Mouse (Mus musculus) ES-Bruce4 (cell line): ENCODE measurements around the gene Kalrn.

Source experiments
- CTCF ChIP-seq: IDR thresholded peaks from one replicate; pipeline ENCODE4 v1.8.1; 2011; ENCODE audit warnings: low read depth, low read length
- EP300 ChIP-seq: IDR thresholded peaks from 2 replicates; pipeline ENCODE4 v1.6.1; 2011; ENCODE audit warnings: low read depth, low read length; ENCODE audit not compliant: insufficient read depth
- POLR2A ChIP-seq: IDR thresholded peaks from one replicate; pipeline ENCODE4 v1.8.1; 2011; ENCODE audit warnings: low read length; ENCODE audit not compliant: insufficient read depth

GRCm38 (mm10) chr16:34029790-34030189, 543.5 kb downstream of the Kalrn start:
- TF ChIP-seq POLR2A (no peak), CTCF (no peak), EP300 (no peak)
